Mouse (Mus musculus): Measurements from ENCODE around the gene Sphk2.
A peak's percentile ranks its signal among the peaks of the same experiment; 100 is the strongest.
"Not testable (repeated sequence)": the region's sequence is repeated elsewhere in the genome, so short reads cannot be mapped to it uniquely, and the experiment has no call there.

Gene Sphk2

GRCm38 (mm10) chr7:45689099-45689498 lies 28.7 kb downstream of the Sphk2 start:
- no peak for DNase-seq

- no peak for DNase-seq
Measured at GRCm38 (mm10) chr7:45686841-45687240, 31.0 kb downstream of the Sphk2 start.

- DNase-seq = no peak
Measured at GRCm38 (mm10) chr7:45685811-45686210, 32.0 kb downstream of the Sphk2 start.

GRCm38 (mm10) chr7:45683396-45684050 lies 34.3 kb downstream of the Sphk2 start, which contains the start of gene Ntn5:
Gene Ntn5, plus strand, starts transcription at chr7:45684022.
- peak; percentile 27 for DNase-seq

GRCm38 (mm10) chr7:45682144-45683126 lies 35.4 kb downstream of the Sphk2 start:
- DNase-seq = peak; percentile 85

GRCm38 (mm10) chr7:45681046-45681736 lies 36.6 kb downstream of the Sphk2 start:
- no peak for DNase-seq

- no peak for DNase-seq
Measured at GRCm38 (mm10) chr7:45679966-45680621, 37.7 kb downstream of the Sphk2 start.

- DNase-seq = no peak
Measured at GRCm38 (mm10) chr7:45678513-45678912, 39.3 kb downstream of the Sphk2 start.

GRCm38 (mm10) chr7:45677627-45678295 lies 40.0 kb downstream of the Sphk2 start:
- no peak for DNase-seq

GRCm38 (mm10) chr7:45668921-45669320 lies 48.9 kb downstream of the Sphk2 start:
- DNase-seq = no peak

- no peak for DNase-seq
Measured at GRCm38 (mm10) chr7:45667761-45668160, 50.0 kb downstream of the Sphk2 start.

- DNase-seq = no peak
Measured at GRCm38 (mm10) chr7:45666161-45666560, 51.6 kb downstream of the Sphk2 start, which contains the start of gene Fut2. Gene Fut2, minus strand, starts transcription at chr7:45666394.

GRCm38 (mm10) chr7:45665303-45666138 lies 52.3 kb downstream of the Sphk2 start:
- DNase-seq = no peak

- DNase-seq = not testable (repeated sequence)
Measured at GRCm38 (mm10) chr7:45661702-45662101, 56.1 kb downstream of the Sphk2 start.

- DNase-seq = no peak
Measured at GRCm38 (mm10) chr7:45660746-45661478, 56.9 kb downstream of the Sphk2 start.
